Mouse (Mus musculus) heart, embryonic 16.5 days (tissue): ENCODE data around the gene Frem1. TPM values are rescaled to one million over a fixed set of nuclear protein-coding genes. Genes with fewer than 3 reads are reported as not detected.

Experiments
- polyA plus RNA-seq: library from polyadenylated mRNA; unstranded; fragments of >200 nt; fragmentation: Nextera tagmentation; extraction: Ambion mirVana; gene quantifications from 2 replicates; pipeline ENCODE4 v1.2.1, GENCODE M21; 2015

The Frem1 gene
- polyA plus RNA-seq, 1 experiment from 2014 or later = 2.4 TPM

Other genes with a start within 250 kb of the Frem1 start
- gene Zdhhc21, start 192.4 kb downstream of the Frem1 start, polyA plus RNA-seq = 11.0 and 11.3 TPM in 2 replicates
- 0.11 TPM in 1 of 2 replicates, not detected in the other for gene Cer1, start 167.2 kb downstream of the Frem1 start, polyA plus RNA-seq